Mouse (Mus musculus): ENCODE measurements around the gene Slc7a5. TPM values are rescaled to one million over a fixed set of nuclear protein-coding genes. Genes with fewer than 3 reads are reported as not detected.

Gene Slc7a5
- polyA plus RNA-seq, 1 experiment from 2014 or later: 39.2 TPM

- H3K27ac ChIP-seq (replicated peaks): no peak overlapping the region
These were observed 55.8 kb downstream of the Slc7a5 start for GRCm38 (mm10) chr8:121851716-121852115.

GRCm38 (mm10) chr8:121850821-121851470, 56.5 kb downstream of the Slc7a5 start:
- no peaks in the 10 kb centered on the region for H3K27me3 ChIP-seq
- H3K4me3 ChIP-seq: peak overlapping the region; percentile 21
- H3K9me3 ChIP-seq: no peaks in the 10 kb centered on the region
- H3K9ac ChIP-seq (replicated peaks): peak overlapping the region; percentile 47
- ATAC-seq (replicated peaks): peak; percentile 86
- WGBS: 4% methylated on average over 24 of the region's 24 CpGs
- H3K36me3 ChIP-seq: no peaks in the 10 kb centered on the region
- peaks cover 16% of the 10 kb centered on the region for H3K4me1 ChIP-seq
- H3K4me2 ChIP-seq (replicated peaks): peak overlapping the region; percentile 42
- H3K27ac ChIP-seq (replicated peaks): no peak overlapping the region

More at GRCm38 (mm10) chr8:121851716-121852115, 55.8 kb downstream of the Slc7a5 start:
- H3K4me2 ChIP-seq (replicated peaks): no peak overlapping the region
- no peak for ATAC-seq (replicated peaks)
- H3K9me3 ChIP-seq: no peaks in the 10 kb centered on the region
- no peak overlapping the region for H3K4me3 ChIP-seq
- WGBS: 51% methylated on average over 7 of the region's 7 CpGs
- peak overlapping the region; percentile 47; the same call in 1 of the 2 replicates for H3K9ac ChIP-seq (replicated peaks)
- no peaks in the 10 kb centered on the region for H3K36me3 ChIP-seq
- H3K4me1 ChIP-seq: peaks cover 16% of the 10 kb centered on the region
- H3K27me3 ChIP-seq: no peaks in the 10 kb centered on the region

GRCm38 (mm10) chr8:121850436-121850820, 57.1 kb downstream of the Slc7a5 start:
- H3K4me1 ChIP-seq: peaks cover 16% of the 10 kb centered on the region
- no peak overlapping the region for H3K9ac ChIP-seq (replicated peaks)
- WGBS: 43% methylated on average over 12 of the region's 12 CpGs
- H3K4me3 ChIP-seq: no peak overlapping the region
- 0 out of 2 replicates have a peak, but pooled peaks have one; percentile 4 for ATAC-seq (replicated peaks)
- H3K27me3 ChIP-seq: no peaks in the 10 kb centered on the region
- no peaks in the 10 kb centered on the region for H3K9me3 ChIP-seq
- peak overlapping the region; percentile 42; the same call in 1 of the 2 replicates for H3K4me2 ChIP-seq (replicated peaks)
- H3K27ac ChIP-seq (replicated peaks): no peak overlapping the region
- H3K36me3 ChIP-seq: no peaks in the 10 kb centered on the region

- ATAC-seq (replicated peaks): peak; percentile 41; the same call in 1 of the 2 replicates
- no peak overlapping the region for H3K27ac ChIP-seq (replicated peaks)
- H3K27me3 ChIP-seq: no peaks in the 10 kb centered on the region
- peaks cover 16% of the 10 kb centered on the region for H3K4me1 ChIP-seq
- no peak overlapping the region for H3K4me3 ChIP-seq
- no peak overlapping the region for H3K9ac ChIP-seq (replicated peaks)
- 15% methylated on average over 6 of the region's 6 CpGs for WGBS
- H3K36me3 ChIP-seq: no peaks in the 10 kb centered on the region
- H3K9me3 ChIP-seq: no peaks in the 10 kb centered on the region
- H3K4me2 ChIP-seq (replicated peaks): no peak overlapping the region
These were observed 57.5 kb downstream of the Slc7a5 start for GRCm38 (mm10) chr8:121850018-121850417.

- Histone ChIP-seq H3K27ac (replicated peaks) (no peak overlapping the region), H3K4me3 (no peak overlapping the region), H3K4me2 (replicated peaks) (no peak overlapping the region), H3K9ac (replicated peaks) (no peak overlapping the region), H3K36me3 (no peaks in the 10 kb centered on the region), H3K4me1 (peaks cover 16% of the 10 kb centered on the region), H3K27me3 (no peaks in the 10 kb centered on the region), H3K9me3 (no peaks in the 10 kb centered on the region)
- no peak for ATAC-seq (replicated peaks)
- 69% methylated on average over 9 of the region's 9 CpGs for WGBS
These were observed 58.2 kb downstream of the Slc7a5 start for GRCm38 (mm10) chr8:121849303-121849702.

- no peak for ATAC-seq (replicated peaks)
- Histone ChIP-seq H3K27me3 (no peaks in the 10 kb centered on the region), H3K4me1 (peaks cover 16% of the 10 kb centered on the region), H3K9ac (replicated peaks) (no peak overlapping the region), H3K36me3 (no peaks in the 10 kb centered on the region), H3K9me3 (no peaks in the 10 kb centered on the region), H3K27ac (replicated peaks) (no peak overlapping the region), H3K4me3 (no peak overlapping the region), H3K4me2 (replicated peaks) (no peak overlapping the region)
- 72% methylated on average over 10 of the region's 10 CpGs for WGBS
These were observed 59.0 kb downstream of the Slc7a5 start for GRCm38 (mm10) chr8:121848495-121848894.

- no peaks in the 10 kb centered on the region for H3K36me3 ChIP-seq
- no peaks in the 10 kb centered on the region for H3K9me3 ChIP-seq
- H3K27ac ChIP-seq (replicated peaks): no peak overlapping the region
- no peak for ATAC-seq (replicated peaks)
- peaks cover 16% of the 10 kb centered on the region for H3K4me1 ChIP-seq
- no peak overlapping the region for H3K9ac ChIP-seq (replicated peaks)
- no peaks in the 10 kb centered on the region for H3K27me3 ChIP-seq
- H3K4me2 ChIP-seq (replicated peaks): no peak overlapping the region
- WGBS: 69% methylated on average over 6 of the region's 6 CpGs
- H3K4me3 ChIP-seq: no peak overlapping the region
These were observed 59.5 kb downstream of the Slc7a5 start for GRCm38 (mm10) chr8:121847987-121848386.

- 75% methylated on average over 10 of the region's 10 CpGs for WGBS
- no peaks in the 10 kb centered on the region for H3K36me3 ChIP-seq
- H3K27me3 ChIP-seq: no peaks in the 10 kb centered on the region
- no peak overlapping the region for H3K27ac ChIP-seq (replicated peaks)
- H3K9ac ChIP-seq (replicated peaks): no peak overlapping the region
- no peak for ATAC-seq (replicated peaks)
- H3K9me3 ChIP-seq: no peaks in the 10 kb centered on the region
- H3K4me3 ChIP-seq: no peak overlapping the region
- H3K4me2 ChIP-seq (replicated peaks): no peak overlapping the region
- peaks cover 16% of the 10 kb centered on the region for H3K4me1 ChIP-seq
These were observed 60.2 kb downstream of the Slc7a5 start for GRCm38 (mm10) chr8:121847261-121847822.

- Histone ChIP-seq H3K27ac (replicated peaks) (no peak overlapping the region), H3K9ac (replicated peaks) (no peak overlapping the region), H3K36me3 (no peaks in the 10 kb centered on the region), H3K4me1 (peaks cover 16% of the 10 kb centered on the region), H3K27me3 (no peaks in the 10 kb centered on the region), H3K4me2 (replicated peaks) (no peak overlapping the region), H3K9me3 (no peaks in the 10 kb centered on the region), H3K4me3 (no peak overlapping the region)
- no peak for ATAC-seq (replicated peaks)
These were observed 60.7 kb downstream of the Slc7a5 start for GRCm38 (mm10) chr8:121846815-121847214.

GRCm38 (mm10) chr8:121844765-121845164, 62.7 kb downstream of the Slc7a5 start:
- Histone ChIP-seq H3K36me3 (no peaks in the 10 kb centered on the region), H3K4me2 (replicated peaks) (no peak overlapping the region), H3K9me3 (no peaks in the 10 kb centered on the region), H3K9ac (replicated peaks) (no peak overlapping the region), H3K4me1 (no peaks in the 10 kb centered on the region), H3K27ac (replicated peaks) (no peak overlapping the region), H3K4me3 (no peak overlapping the region), H3K27me3 (no peaks in the 10 kb centered on the region)
- no peak for ATAC-seq (replicated peaks)
- WGBS: 43% methylated on average over 5 of the region's 7 CpGs

GRCm38 (mm10) chr8:121843184-121843733, 64.2 kb downstream of the Slc7a5 start:
- 81% methylated on average over 3 of the region's 3 CpGs for WGBS

GRCm38 (mm10) chr8:121842064-121842955, 65.2 kb downstream of the Slc7a5 start:
- no peak overlapping the region for H3K9ac ChIP-seq (replicated peaks)
- no peak overlapping the region for H3K27ac ChIP-seq (replicated peaks)
- H3K27me3 ChIP-seq: no peaks in the 10 kb centered on the region
- H3K36me3 ChIP-seq: no peaks in the 10 kb centered on the region
- H3K9me3 ChIP-seq: no peaks in the 10 kb centered on the region
- whole genome bisulfite sequencing: 86% methylated on average over 8 of the region's 8 CpGs
- no peak overlapping the region for H3K4me2 ChIP-seq (replicated peaks)
- no peak for ATAC-seq (replicated peaks)
- H3K4me3 ChIP-seq: no peak overlapping the region
- H3K4me1 ChIP-seq: no peaks in the 10 kb centered on the region

More at GRCm38 (mm10) chr8:121843184-121843733, 64.2 kb downstream of the Slc7a5 start:
- no peak overlapping the region for H3K27ac ChIP-seq (replicated peaks)
- H3K36me3 ChIP-seq: no peaks in the 10 kb centered on the region
- H3K9me3 ChIP-seq: no peaks in the 10 kb centered on the region
- no peak overlapping the region for H3K9ac ChIP-seq (replicated peaks)
- no peaks in the 10 kb centered on the region for H3K27me3 ChIP-seq
- no peak overlapping the region for H3K4me2 ChIP-seq (replicated peaks)
- ATAC-seq (replicated peaks): no peak
- no peaks in the 10 kb centered on the region for H3K4me1 ChIP-seq
- no peak overlapping the region for H3K4me3 ChIP-seq
